Mouse (Mus musculus): ENCODE measurements around the gene Ehd4. TPM values are rescaled to one million over a fixed set of nuclear protein-coding genes. Genes with fewer than 3 reads are reported as not detected.

The Ehd4 gene
- total RNA-seq (2023): 19.3 TPM

GRCm38 (mm10) chr2:120154361-120154894 lies at the start of gene Ehd4:
TSS of gene Ehd4 (minus strand) at chr2:120154606.

Other genes starting within 250 kb of the Ehd4 start
- gene Mapkbp1, start 181.9 kb downstream of the Ehd4 start, total RNA-seq (2023): 15.3 TPM
- 13.3 TPM for gene Jmjd7, start 127.1 kb downstream of the Ehd4 start, total RNA-seq (2023)
- gene Gm28042, start 127.1 kb downstream of the Ehd4 start, total RNA-seq (2023): 5.6 TPM
- gene Pla2g4b, start 121.2 kb downstream of the Ehd4 start, total RNA-seq (2023): 0.79 TPM
- gene Pla2g4e, start 90.7 kb upstream of the Ehd4 start, total RNA-seq (2023): not detected
- not detected for gene Pla2g4d, start 134.6 kb upstream of the Ehd4 start, total RNA-seq (2023)
- 0.41 TPM for gene Pla2g4f, start 159.6 kb upstream of the Ehd4 start, total RNA-seq (2023)
- 55.3 TPM for gene Vps39, start 198.5 kb upstream of the Ehd4 start, total RNA-seq (2023)
- gene Ganc, start 249.3 kb upstream of the Ehd4 start, total RNA-seq (2023): 18.8 TPM
- gene Tmem87a, start 249.5 kb upstream of the Ehd4 start, total RNA-seq (2023): 64.9 TPM